Mouse (Mus musculus): ENCODE data around the gene Trabd2b. TPM values are rescaled to one million over a fixed set of nuclear protein-coding genes. Genes with fewer than 3 reads are reported as not detected.

Gene Trabd2b
- total and polyA plus RNA-seq, 2 experiments from 2014 or later, result 4.5 to 10.5 TPM

GRCm38 (mm10) chr4:114511649-114512048 is 105.1 kb downstream of the Trabd2b start:
- DNase-seq (ENCODE audit: low spot score) (no peak), ATAC-seq (ENCODE audit: insufficient read depth, low read depth) (no peak)
- 33% methylated on average over 3 of the region's 3 CpGs for WGBS
- Histone ChIP-seq H3K27ac (ENCODE audit: low read depth) (peak overlapping the region; percentile 47; the same call in 1 of the 2 replicates), H3K4me3 (ENCODE audit: low read depth, low read length) (no peak overlapping the region), H3K9me3 (replicated peaks; ENCODE audit: control insufficient read depth, low read length) (no peaks in the 10 kb centered on the region), H3K9ac (replicated peaks; ENCODE audit: low read depth, low read length) (no peak overlapping the region), H3K27me3 (ENCODE audit: control insufficient read depth, insufficient read depth, low read length) (no peaks in the 10 kb centered on the region), H3K36me3 (replicated peaks; ENCODE audit: control insufficient read depth, insufficient read depth, low read length) (no peaks in the 10 kb centered on the region), H3K4me2 (ENCODE audit: low read depth, low read length) (no peak overlapping the region), H3K4me1 (ENCODE audit: control insufficient read depth, insufficient read depth) (peaks cover 56% of the 10 kb centered on the region)
- TF ChIP-seq CTCF (IDR thresholded peaks at IDR 0.05; ENCODE audit: low read depth), result no peak
- no peak for TF ChIP-seq EP300 (IDR thresholded peaks at IDR 0.05; ENCODE audit: low read depth)

DNA sequence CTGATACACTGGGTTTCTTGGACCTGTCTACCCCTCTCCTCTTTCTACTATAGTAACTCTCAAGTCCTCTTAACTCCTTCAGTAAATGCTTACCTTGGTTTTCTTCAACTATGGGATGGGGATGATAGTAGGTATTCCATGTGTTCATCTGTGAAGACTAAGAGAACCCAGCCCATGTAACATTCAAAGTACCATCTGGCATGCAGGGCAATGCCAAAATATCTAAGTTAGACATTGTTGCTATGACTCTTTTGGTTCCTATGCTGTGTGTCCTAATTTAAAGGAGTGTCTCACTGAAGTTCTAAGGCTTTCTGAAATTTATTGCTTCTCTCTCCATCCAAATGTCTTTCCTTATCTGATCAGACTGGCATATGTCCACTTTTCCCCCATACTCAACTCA is 106.6 kb downstream of the Trabd2b start:
- Histone ChIP-seq H3K27me3 (ENCODE audit: control insufficient read depth, insufficient read depth, low read length) (no peaks in the 10 kb centered on the region), H3K4me3 (ENCODE audit: low read depth, low read length) (no peak overlapping the region), H3K4me1 (ENCODE audit: control insufficient read depth, insufficient read depth) (peaks cover 62% of the 10 kb centered on the region), H3K9ac (replicated peaks; ENCODE audit: low read depth, low read length) (no peak overlapping the region), H3K9me3 (replicated peaks; ENCODE audit: control insufficient read depth, low read length) (no peaks in the 10 kb centered on the region), H3K27ac (ENCODE audit: low read depth) (no peak overlapping the region), H3K36me3 (replicated peaks; ENCODE audit: control insufficient read depth, insufficient read depth, low read length) (no peaks in the 10 kb centered on the region), H3K4me2 (ENCODE audit: low read depth, low read length) (no peak overlapping the region)
- no peak for ATAC-seq (ENCODE audit: insufficient read depth, low read depth)
- no peak for DNase-seq (ENCODE audit: low spot score)
- TF ChIP-seq CTCF (IDR thresholded peaks at IDR 0.05; ENCODE audit: low read depth), result no peak
- TF ChIP-seq EP300 (IDR thresholded peaks at IDR 0.05; ENCODE audit: low read depth), result no peak

DNA sequence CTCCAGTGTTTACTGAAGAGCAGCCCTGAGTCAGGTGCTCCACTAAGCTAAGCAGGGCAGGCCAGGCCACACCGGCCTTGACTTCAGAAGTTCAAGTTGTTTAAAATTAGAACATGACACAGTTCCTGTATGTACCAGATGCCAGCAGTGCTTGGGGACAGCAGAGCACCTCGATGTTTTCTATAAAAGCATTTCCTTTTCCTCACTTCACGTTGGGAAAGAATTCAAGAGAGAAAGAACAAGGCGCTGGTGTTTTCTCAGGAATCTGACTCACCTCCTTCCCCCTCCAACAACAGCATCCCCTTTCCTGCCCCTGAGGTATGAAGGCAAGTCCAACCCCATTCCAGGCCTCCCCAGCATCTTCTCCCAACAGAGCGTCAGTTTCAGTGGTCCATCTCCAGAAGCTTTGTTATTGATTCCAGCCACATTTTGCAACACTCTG is 108.8 kb downstream of the Trabd2b start:
- Histone ChIP-seq H3K4me2 (ENCODE audit: low read depth, low read length) (no peak overlapping the region), H3K27ac (ENCODE audit: low read depth) (peak overlapping the region; percentile 85), H3K36me3 (replicated peaks; ENCODE audit: control insufficient read depth, insufficient read depth, low read length) (no peaks in the 10 kb centered on the region), H3K9me3 (replicated peaks; ENCODE audit: control insufficient read depth, low read length) (no peaks in the 10 kb centered on the region), H3K4me3 (ENCODE audit: low read depth, low read length) (no peak overlapping the region), H3K4me1 (ENCODE audit: control insufficient read depth, insufficient read depth) (peaks cover 51% of the 10 kb centered on the region), H3K9ac (replicated peaks; ENCODE audit: low read depth, low read length) (no peak overlapping the region), H3K27me3 (ENCODE audit: control insufficient read depth, insufficient read depth, low read length) (no peaks in the 10 kb centered on the region)
- TF ChIP-seq EP300 (IDR thresholded peaks at IDR 0.05; ENCODE audit: low read depth), result 0 out of 2 replicates have a peak, but pooled peaks have one; percentile 67
- no peak for TF ChIP-seq CTCF (IDR thresholded peaks at IDR 0.05; ENCODE audit: low read depth)
- ATAC-seq (ENCODE audit: insufficient read depth, low read depth) (peak; percentile 94), DNase-seq (ENCODE audit: low spot score) (peak; percentile 91)
- 16% methylated on average over 5 of the region's 5 CpGs for WGBS

- WGBS, result 60% methylated on average over 4 of the region's 4 CpGs
- no peaks in the 10 kb centered on the region for H3K27me3 ChIP-seq (ENCODE audit: control insufficient read depth, insufficient read depth, low read length)
- H3K36me3 ChIP-seq (replicated peaks; ENCODE audit: control insufficient read depth, insufficient read depth, low read length), result no peaks in the 10 kb centered on the region
- no peak overlapping the region for H3K4me3 ChIP-seq (ENCODE audit: low read depth, low read length)
- DNase-seq (ENCODE audit: low spot score) (no peak), ATAC-seq (ENCODE audit: insufficient read depth, low read depth) (no peak)
- H3K4me1 ChIP-seq (ENCODE audit: control insufficient read depth, insufficient read depth), result peaks cover 40% of the 10 kb centered on the region
- H3K27ac ChIP-seq (ENCODE audit: low read depth), result 0 out of 2 replicates have a peak overlapping the region, but pooled peaks have one; percentile 85
- no peak overlapping the region for H3K4me2 ChIP-seq (ENCODE audit: low read depth, low read length)
- TF ChIP-seq CTCF (IDR thresholded peaks at IDR 0.05; ENCODE audit: low read depth), result no peak
- no peak for TF ChIP-seq EP300 (IDR thresholded peaks at IDR 0.05; ENCODE audit: low read depth)
- H3K9ac ChIP-seq (replicated peaks; ENCODE audit: low read depth, low read length), result no peak overlapping the region
- H3K9me3 ChIP-seq (replicated peaks; ENCODE audit: control insufficient read depth, low read length), result no peaks in the 10 kb centered on the region
Observed at GRCm38 (mm10) chr4:114516651-114517050, 110.1 kb downstream of the Trabd2b start.

- H3K9ac ChIP-seq (replicated peaks; ENCODE audit: low read depth, low read length), result no peak overlapping the region
- H3K4me3 ChIP-seq (ENCODE audit: low read depth, low read length), result no peak overlapping the region
- ATAC-seq (ENCODE audit: insufficient read depth, low read depth) (no peak), DNase-seq (ENCODE audit: low spot score) (no peak)
- H3K27ac ChIP-seq (ENCODE audit: low read depth), result no peak overlapping the region
- peaks cover 30% of the 10 kb centered on the region for H3K4me1 ChIP-seq (ENCODE audit: control insufficient read depth, insufficient read depth)
- TF ChIP-seq EP300 (IDR thresholded peaks at IDR 0.05; ENCODE audit: low read depth), result no peak
- no peaks in the 10 kb centered on the region for H3K9me3 ChIP-seq (replicated peaks; ENCODE audit: control insufficient read depth, low read length)
- no peaks in the 10 kb centered on the region for H3K27me3 ChIP-seq (ENCODE audit: control insufficient read depth, insufficient read depth, low read length)
- 92% methylated on average over 3 of the region's 3 CpGs for WGBS
- no peaks in the 10 kb centered on the region for H3K36me3 ChIP-seq (replicated peaks; ENCODE audit: control insufficient read depth, insufficient read depth, low read length)
- no peak overlapping the region for H3K4me2 ChIP-seq (ENCODE audit: low read depth, low read length)
Observed at GRCm38 (mm10) chr4:114518061-114518460, 111.5 kb downstream of the Trabd2b start.

- Histone ChIP-seq H3K9me3 (replicated peaks; ENCODE audit: control insufficient read depth, low read length) (no peaks in the 10 kb centered on the region), H3K4me2 (ENCODE audit: low read depth, low read length) (no peak overlapping the region), H3K27ac (ENCODE audit: low read depth) (no peak overlapping the region), H3K4me1 (ENCODE audit: control insufficient read depth, insufficient read depth) (peaks cover 30% of the 10 kb centered on the region), H3K27me3 (ENCODE audit: control insufficient read depth, insufficient read depth, low read length) (no peaks in the 10 kb centered on the region), H3K4me3 (ENCODE audit: low read depth, low read length) (no peak overlapping the region), H3K36me3 (replicated peaks; ENCODE audit: control insufficient read depth, insufficient read depth, low read length) (no peaks in the 10 kb centered on the region), H3K9ac (replicated peaks; ENCODE audit: low read depth, low read length) (no peak overlapping the region)
- WGBS, result 86% methylated on average over 1 of the region's 1 CpGs
- TF ChIP-seq CTCF (IDR thresholded peaks at IDR 0.05; ENCODE audit: low read depth) (no peak), EP300 (IDR thresholded peaks at IDR 0.05; ENCODE audit: low read depth) (no peak)
- DNase-seq (ENCODE audit: low spot score) (no peak), ATAC-seq (ENCODE audit: insufficient read depth, low read depth) (no peak)
Observed at GRCm38 (mm10) chr4:114518571-114518970, 112.0 kb downstream of the Trabd2b start.

Data from heart, postnatal 0 days (tissue).